Mouse (Mus musculus) cerebellum, postnatal 10 days (tissue): ENCODE measurements around the gene Chp2.

Experiments
- DNase-seq, 2 experiments: peaks; one replicate each; pipeline ENCODE4 v3.0.0; 2021; ENCODE audit warnings: mixed read lengths in 2 of 2

Gene Chp2

DNA sequence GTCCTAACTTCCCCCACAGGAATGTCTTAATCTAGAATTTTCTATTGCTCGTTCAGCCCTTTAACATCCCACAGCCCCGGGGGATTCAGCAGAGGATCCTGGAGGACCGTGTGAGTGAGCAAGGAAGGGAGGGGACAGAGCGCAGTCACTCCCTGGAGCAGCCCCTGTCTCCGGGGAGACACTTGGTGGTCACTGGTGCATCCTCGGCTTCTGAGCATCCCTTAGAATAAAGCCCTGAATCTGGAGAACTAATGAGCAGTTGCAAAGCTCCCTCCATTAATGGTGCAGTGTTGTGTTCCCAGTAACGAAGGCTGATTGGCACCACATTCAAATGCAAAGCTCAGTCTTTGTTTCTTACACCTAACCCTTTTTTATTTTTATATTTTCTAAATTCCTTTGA, 24.9 kb downstream of the Chp2 start:
- no peak for DNase-seq

DNA sequence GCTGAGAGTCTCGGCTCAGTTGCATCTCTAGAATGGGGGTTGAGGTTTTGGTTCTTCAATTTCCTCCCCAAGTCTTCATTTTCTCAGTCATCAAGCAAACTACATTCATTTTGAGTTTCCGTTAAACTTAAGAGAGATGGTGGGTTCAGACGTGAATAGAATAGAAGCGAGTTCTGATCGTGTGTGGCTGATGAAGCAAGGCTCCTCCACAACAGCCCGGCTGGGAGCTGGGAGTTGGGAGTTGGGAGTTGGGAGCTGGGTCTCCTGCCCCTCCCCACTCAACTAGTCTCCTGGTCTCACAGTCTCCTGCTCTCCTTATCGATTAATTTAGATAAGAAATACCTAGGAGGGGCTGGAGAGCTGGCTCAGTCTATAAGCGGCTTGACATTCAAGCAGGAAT, 25.3 kb downstream of the Chp2 start:
- no peak for DNase-seq

- no peak for DNase-seq
Observed at GRCm38 (mm10) chr7:122245976-122246375, 26.7 kb downstream of the Chp2 start.

GRCm38 (mm10) chr7:122247254-122247864, 28.1 kb downstream of the Chp2 start:
- no peak for DNase-seq

DNA sequence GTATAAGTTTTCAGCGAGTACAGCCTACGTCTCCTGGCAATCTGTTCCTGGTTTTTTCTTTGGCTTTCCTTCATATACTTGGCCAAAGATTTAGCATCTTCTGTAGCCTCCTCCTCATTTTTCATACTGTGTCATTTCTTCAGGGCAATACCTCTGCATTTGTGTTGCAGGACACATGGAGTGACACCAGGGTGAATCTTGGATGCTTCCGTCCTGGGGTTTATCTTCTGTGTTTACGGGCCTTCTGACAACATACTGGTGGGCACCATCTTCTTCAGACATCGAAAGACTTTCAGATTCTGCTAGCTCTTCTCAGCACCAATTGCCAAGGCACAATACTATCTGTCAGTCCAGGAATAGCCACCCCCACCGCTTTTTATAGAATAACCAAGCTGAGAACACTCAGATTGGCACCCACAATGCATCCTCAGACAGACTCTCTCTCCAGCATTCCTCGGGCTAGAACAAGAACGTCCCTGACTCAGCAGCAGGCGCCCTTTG, 30.1 kb downstream of the Chp2 start:
- DNase-seq, result no peak

DNA sequence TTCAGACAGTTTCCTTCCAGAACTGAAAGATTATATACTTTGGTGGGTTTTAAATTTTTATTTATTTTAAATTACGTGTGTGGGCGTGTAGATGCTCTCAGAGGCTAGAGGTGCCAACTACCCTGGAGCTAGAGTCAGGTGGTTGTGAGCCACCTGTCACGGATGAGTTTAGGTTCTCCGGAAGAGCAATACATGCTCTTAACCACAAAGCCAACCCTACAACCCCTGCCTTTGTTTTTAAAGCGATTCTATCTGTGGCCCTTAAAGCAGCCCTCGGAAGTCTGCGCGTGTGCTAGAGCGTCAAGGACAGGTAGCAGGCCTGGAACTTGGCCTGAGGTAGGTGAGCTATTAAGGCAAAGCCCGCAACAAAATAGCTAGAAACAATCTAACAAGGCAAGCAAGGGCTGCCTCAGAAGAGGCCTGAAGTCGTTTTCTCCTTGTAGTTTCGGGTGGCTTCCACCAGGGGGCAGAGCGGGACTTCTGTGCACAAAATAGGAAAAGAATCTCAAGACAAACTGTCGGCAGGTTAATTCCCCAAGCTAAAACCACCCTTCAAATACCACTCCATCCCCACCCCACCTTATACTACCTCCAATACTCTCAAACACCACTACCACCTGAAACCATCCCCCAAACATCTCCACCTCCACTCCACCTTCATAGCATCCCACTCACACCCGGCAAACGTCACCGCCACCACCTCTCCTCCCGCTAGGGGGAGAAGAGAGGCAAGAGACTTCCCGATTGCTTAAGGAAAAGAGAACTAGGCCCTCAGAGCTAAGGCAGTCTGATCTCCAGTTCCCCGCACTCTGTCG, 32.1 kb downstream of the Chp2 start:
- DNase-seq, result peak; percentile 93

DNA sequence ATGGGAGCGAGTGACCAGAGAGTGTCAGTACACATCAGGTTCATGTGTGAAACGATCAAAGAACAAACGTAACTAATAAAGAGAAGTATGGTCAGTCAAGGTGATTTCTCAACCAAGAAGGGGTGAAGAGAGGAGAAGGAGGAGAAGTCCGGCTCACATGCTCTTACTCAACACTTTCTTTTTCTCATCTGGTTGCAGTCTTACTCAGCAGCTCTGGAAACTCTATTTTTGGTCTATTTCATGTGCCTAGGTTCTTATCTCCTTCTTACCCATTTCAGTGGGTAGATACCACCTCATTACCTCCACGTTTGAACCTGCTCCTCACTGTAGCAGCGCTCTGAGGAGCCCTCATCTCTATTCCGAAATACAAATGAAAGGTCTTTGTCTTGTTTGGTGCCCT, 37.4 kb downstream of the Chp2 start:
- DNase-seq, result no peak

DNA sequence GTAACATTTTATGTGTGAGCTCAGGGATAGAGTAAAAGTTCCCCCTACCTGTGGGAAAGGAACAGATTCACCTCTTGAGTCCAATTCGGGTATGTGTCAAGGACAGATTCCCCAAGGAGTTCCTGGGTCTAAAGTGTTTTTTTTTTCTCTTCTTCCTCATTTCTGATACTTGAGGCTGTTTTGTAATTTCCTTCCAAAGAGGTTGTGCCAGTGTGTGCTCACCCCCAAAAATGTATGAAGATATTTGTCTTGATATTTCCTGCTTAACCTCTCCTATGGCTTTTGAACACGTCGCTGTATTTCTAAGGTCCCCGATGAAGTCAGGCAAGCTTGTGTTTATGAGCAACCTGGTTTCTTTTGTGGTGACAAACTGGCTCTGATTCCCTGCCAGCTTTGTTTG, 39.2 kb downstream of the Chp2 start:
- no peak for DNase-seq

DNA sequence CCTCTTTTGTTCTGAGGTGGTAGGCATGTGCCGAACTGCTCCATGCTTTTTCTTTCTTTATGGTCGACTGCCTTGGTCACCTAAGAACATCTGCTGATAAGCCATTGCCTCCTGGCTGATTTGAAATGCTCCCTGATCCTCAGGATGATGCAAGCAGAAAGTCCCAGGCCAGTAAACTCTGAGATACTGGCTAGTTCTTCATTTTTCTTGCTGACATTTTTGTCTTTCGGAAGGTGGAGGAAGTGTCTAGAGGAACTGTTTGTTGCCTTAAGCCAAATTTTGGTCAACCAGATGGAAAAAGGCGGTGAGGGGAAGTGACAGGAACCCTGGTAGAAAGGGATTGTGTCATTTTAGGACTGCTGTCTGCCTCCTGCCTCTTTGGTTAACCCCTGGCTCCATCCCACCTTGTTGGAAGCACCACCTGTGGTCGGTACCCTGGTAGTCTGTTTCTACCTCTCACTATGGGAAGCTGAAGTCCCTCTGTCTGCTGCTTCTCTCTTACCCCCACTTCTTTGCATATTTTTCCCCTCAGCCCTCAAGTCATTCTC, 40.8 kb downstream of the Chp2 start:
- no peak for DNase-seq

DNA sequence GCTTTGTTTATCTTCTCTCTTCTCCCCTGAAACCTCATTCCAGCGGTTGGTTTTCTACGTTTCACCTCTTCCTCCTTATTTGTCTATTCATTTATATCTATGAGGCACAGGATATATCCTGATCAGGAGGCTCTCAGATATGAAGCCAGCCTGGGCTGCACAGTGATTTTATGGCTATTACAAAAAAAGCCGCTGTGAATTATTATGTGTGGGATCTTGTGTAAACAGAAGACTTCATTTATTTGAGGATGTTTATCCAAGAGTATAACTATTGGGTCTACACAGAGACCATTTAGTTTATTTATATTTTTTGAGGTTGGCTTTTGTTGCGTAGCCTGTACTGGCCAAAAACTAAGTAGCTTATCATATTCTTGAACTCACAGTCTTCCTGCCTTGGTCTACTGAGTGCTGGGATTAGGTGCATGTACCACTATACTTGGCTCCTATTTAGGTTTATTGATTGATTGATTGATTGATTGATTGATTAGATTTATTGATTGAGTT, 49.7 kb downstream of the Chp2 start:
- DNase-seq, result no peak

DNA sequence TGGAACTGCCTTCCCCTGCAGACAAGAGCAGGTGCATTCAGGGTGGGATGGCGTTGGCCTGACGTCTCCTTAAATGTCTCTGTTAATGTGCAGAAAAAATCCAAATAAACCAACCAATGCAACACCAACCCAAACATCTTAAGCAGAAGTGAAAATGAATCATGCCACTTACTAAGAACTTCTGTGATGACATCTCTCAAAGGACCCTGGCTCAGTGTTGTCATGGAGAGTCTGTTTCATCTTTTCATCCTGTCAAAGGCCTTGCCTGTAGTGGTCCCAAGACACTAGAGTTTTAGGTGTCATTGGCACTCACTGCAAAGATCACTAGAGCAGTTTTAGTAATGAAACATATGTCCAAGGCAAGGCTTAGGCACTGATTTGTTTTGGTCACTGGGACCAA, 53.0 kb downstream of the Chp2 start:
- no peak for DNase-seq
